Mouse (Mus musculus) embryo, embryonic 10 days (tissue): ENCODE measurements around the gene Cd209g.
A peak's percentile ranks its signal among the peaks of the same experiment; 100 is the strongest.
"Not testable (repeated sequence)": the region's sequence is repeated elsewhere in the genome, so short reads cannot be mapped to it uniquely, and the experiment has no call there.

ENCODE experiments used
- DNase-seq: peaks from one replicate; pipeline ENCODE4 v3.0.0-alpha.2; 2015; ENCODE audit warnings: low spot score

Gene Cd209g

DNA sequence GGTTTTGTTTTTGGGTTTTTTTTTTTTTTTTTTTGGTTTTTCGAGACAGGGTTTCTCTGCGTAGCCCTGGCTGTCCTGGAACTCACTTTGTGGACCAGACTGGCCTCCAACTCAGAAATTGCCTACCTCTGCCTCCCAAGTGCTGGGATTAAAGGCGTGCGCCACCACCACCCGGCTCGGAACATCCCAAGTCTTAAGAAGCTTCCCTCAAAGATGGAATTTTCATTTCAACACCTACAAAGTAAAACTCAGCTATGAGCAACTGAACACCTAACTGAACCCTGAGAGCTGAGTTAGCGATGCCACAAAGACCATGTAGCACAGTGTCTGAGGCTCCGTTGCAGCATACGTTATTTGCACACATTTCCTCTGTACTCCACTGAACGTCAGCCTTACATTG is at the start of gene Cd209g:
Gene Cd209g, plus strand, starts transcription at position 301 of the 400 bp plus-strand sequence.
- no peak for DNase-seq

DNA sequence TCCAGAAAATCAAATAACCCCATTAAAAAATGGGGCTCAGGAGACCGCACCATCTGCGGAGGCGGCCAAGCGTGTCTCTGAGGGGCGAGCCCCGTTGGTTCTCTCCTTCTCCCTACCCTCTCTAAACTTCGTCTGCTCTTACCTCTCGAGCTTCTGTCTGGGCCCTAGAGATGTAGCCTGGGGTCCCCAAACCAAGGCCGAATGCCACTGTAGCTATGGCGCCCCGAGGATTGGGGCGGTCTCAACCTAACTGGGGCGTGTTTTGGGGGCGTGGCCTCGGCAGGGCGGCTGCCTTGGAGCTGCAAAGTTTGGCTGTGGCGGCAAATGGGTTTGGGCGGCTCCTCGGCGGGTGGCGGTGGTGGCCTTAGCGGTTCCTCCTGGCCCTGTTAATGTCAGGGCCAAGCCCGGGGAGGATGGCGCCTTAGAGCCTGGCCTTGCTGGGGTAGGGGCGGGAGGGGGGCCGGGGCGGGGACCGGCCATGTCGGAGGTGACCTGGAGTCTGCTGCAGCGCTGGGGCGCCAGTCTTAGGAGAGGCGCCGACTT is 46.6 kb upstream of the Cd209g start:
- peak; percentile 15 for DNase-seq

GRCm38 (mm10) chr8:4088514-4088913 is 45.4 kb upstream of the Cd209g start:
- not testable (repeated sequence) for DNase-seq

- DNase-seq, result not testable (repeated sequence)
Observed at GRCm38 (mm10) chr8:4105735-4106134, 28.2 kb upstream of the Cd209g start, which contains the start of gene Cd209f. Gene Cd209f (minus strand): TSS chr8:4105835.

DNA sequence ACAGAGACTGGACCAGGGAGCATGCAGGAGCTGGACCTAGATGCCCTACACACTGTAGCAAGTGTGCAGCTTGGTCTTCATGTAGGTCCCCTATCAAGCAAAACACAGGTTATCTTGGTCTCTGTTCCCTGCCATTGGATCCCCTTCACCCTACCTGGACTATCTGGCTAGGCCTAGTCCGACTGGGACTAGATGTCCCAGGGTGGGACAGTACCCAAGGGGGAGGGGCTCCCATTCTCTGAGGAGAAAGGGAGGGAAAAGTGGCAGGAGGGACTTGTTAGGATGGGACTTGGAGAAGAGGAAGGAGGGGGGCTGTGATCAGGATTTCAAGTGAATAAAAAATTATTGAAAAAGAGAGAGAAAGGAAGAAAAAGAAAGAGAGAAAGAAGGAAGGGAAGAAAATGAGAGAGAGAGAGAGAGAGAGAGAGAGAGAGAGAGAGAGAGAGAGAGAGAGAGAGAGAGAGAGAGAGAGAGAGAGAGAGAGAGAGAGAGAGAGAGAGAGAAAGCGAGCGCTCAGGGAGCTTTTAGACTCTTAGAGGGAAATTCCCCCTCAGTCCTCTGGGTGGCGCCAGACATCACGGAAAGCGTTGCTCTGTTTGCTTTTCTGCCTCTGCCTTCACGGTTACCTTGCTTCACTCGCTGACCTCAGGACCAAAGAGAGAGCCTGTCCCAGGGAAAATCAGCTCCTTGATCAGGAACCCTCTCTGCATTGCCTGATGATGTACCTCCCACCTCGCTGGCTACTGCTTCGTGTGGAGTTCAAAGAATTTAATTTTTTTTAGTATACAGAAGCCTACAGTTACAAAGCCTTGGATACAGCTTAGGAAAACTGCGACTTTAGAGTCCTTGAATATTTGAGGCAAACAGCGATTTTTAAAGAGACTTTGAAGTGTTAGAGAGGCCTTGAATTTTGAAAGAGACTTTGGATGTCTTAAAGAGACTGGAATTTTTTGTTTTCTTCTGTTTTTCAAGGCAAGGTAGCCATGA is 6.1 kb downstream of the Cd209g start:
- peak; percentile 89 for DNase-seq

GRCm38 (mm10) chr8:4141721-4142120 is 7.8 kb downstream of the Cd209g start:
- peak; percentile 33 for DNase-seq

GRCm38 (mm10) chr8:4147272-4147671 is 13.4 kb downstream of the Cd209g start:
- DNase-seq, result no peak

DNA sequence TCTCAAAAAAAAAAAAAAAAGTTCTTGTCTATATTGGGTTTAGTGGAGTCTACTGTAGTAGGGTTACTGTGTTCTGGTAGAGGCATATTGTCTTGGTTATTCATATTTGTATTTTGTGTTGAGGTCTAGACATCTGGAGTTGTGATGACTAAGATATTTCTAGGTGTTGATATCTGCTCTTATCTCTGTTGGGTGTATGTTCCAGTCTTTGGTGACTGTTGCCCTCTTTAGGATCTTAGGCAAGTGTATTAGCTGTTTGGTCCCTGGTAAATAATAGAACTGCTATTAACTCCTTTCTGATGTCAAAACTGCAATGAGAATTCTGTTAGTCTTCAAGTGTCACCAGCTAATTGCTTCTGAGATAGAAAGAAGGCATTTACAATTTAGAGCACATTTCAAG is 21.0 kb downstream of the Cd209g start:
- no peak for DNase-seq

DNA sequence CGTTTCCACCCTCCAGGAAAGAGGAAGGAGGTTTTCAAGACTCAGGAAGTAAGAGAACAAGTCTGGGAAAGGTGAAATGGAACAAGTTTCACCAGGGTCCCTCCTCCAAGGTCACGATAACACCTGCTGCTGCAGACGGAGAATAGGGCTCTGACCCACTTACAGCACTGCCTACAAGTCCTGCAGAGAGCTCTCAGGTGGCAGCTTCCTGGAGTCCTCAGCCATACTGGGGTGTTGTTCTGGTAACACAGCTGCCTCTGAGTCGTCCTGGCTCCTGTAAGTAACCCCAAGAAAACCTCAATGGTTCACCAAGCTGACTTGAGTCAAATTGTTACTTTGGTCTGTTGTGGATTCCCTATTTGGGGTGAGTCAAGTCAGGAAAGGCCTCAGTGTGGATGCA is 28.9 kb downstream of the Cd209g start:
- no peak for DNase-seq

DNA sequence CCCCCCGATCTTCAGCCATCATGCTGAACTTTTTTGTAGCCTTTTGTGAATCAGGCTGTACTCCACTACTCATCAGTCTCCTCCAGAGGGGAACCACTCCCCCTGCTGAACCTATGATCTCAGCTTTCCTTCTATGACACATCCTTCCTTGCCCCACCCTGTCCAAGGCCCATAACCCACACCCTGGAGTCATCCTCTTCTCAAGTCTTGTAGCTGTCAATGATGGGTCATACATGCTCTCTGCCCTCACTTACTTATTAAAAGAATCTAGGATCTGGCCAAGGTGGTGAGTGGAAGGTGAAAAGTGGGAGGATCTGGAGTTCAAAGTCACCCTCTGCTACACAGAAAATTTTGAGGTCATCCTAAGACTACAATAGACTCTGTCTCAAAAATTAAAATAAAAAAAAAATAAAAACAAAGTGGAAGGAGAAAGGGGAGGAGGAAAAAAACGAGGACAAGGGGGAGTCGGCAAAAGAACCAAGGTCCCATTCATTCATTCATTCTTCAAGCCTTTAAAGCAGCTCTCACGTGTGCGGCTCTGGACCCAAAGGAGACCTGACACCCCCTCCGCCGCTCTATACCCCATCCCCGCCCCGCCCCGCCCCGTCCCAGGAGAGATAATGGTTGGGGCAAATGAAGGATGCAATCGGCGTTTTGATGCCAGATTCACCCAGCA is 31.4 kb downstream of the Cd209g start:
- peak; percentile 13 for DNase-seq

DNA sequence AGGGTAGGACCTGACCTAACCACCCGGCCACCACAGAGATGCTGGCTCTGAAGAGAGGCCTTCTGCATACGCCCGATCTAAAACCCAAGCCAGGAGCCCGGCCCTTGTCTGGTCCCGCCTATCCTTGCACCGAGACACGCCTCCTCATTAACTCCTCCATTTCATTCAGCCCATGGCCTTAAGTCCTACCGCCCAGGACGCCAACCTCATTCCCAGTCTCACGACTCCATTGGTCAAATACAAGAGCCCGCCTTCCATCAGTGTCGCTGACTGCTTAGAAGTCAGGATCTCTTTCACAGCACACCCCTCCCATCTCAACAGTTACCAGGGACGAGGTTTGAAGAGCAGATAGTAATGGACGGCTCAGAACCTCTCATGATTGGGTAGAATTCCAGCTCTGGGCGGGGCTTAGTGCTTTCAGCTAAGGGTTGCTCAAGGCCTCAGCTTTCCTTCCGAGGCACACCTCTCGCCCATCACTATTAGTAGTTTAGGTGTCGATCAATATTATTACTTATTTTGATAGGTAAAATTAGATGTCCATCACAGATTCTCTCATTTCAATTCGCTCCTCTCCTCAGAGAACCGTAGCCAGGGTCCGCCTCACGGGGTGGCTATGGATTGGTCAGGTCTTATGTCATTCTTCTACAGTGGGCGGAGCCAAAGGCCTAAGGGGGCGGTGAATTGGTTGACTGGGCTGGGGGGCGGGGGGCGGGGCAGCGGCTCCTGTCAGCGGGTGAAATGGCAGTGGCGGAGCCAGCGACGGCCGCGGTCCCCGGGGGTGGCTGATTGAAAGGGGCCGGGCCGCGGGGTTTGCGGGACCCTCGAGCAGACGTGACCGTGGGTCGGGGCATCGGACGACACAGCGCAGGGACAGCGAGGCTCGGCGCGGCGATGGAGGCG is 32.2 kb downstream of the Cd209g start, which contains the start of gene Evi5l:
Gene Evi5l, plus strand, starts transcription at position 716 of the 900 bp plus-strand sequence.
- DNase-seq, result peak; percentile 98

GRCm38 (mm10) chr8:4166881-4167525 is 33.1 kb downstream of the Cd209g start:
- DNase-seq, result no peak

DNA sequence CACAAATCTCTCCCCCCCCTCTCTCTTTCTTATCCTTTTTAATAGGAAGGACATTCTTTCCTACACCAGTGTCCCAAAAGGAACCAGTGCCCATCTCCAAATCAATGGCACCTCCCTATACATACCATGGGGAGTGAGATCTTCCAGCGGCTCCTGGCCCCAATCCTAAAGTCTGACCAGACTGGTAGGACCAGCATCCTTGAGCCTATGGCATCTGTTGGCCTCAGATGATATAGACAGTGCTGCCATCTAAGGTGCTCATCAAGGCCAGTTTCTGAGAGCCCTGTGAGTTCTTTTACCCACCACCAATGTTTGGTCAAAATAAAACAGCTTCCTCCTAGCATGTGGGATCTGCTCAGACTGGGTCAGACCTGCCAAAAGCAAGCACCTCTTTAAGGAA is 34.0 kb downstream of the Cd209g start:
- DNase-seq, result no peak

GRCm38 (mm10) chr8:4172486-4172885 is 38.6 kb downstream of the Cd209g start:
- DNase-seq, result no peak

DNA sequence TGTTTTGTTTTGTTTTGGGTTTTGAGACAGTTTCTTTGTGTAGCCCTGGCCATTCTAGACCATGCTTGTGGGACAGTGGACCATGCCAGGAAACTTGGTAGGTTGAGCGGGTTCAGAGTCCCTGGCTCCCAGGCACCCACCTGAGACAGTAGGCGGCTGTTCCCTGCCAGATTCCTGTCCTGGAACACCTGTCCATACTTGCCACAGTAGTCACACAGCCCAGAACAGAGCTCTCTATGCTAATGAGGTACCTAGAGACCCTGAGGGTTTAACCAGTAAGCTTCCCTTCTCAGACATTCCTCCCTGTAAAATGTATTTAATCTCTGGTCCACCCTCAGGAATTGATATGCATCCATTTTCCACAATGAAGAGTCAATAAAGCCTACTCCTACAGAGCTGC is 40.1 kb downstream of the Cd209g start:
- no peak for DNase-seq

- DNase-seq, result no peak
Observed at GRCm38 (mm10) chr8:4183409-4183808, 49.5 kb downstream of the Cd209g start.

- no peak for DNase-seq
Observed at GRCm38 (mm10) chr8:4186151-4186550, 52.3 kb downstream of the Cd209g start.
